Mouse (Mus musculus) cerebellum, adult 2 months (tissue): ENCODE data around the gene Loxl3. TPM values are rescaled to one million over a fixed set of nuclear protein-coding genes. Genes with fewer than 3 reads are reported as not detected.

ENCODE experiments used
- DNase-seq, 2 experiments: peaks; one replicate each; pipeline ENCODE4 v3.0.0; 2021
- H3K27ac ChIP-seq: fragments of 200-500 bp; 2 replicates; pipeline ENCODE4 v1.5.1; 2012; ENCODE audit warnings: low read length, control low read depth, inconsistent platforms; ENCODE audit not compliant: insufficient read depth
- H3K27me3 ChIP-seq: fragments of 200-500 bp; 2 replicates; pipeline ENCODE4 v1.6.1; 2012; ENCODE audit warnings: inconsistent platforms, mild to moderate bottlenecking, low read length, moderate library complexity; ENCODE audit not compliant: control insufficient read depth, insufficient read depth
- H3K4me1 ChIP-seq: fragments of 200-500 bp; 2 replicates; pipeline ENCODE4 v1.6.1; 2011; ENCODE audit warnings: low read length; ENCODE audit not compliant: control insufficient read depth, insufficient read depth
- H3K4me3 ChIP-seq: fragments of 200-500 bp; replicated peaks from 2 replicates; pipeline ENCODE3; 2011; ENCODE audit warnings: mild to moderate bottlenecking, low read depth, low read length, control low read depth; ENCODE audit not compliant: insufficient read depth
- CTCF ChIP-seq: fragments of 200-500 bp; IDR thresholded peaks from 2 replicates; pipeline ENCODE4 v1.5.1; 2011; ENCODE audit warnings: low read depth, mild to moderate bottlenecking, control low read depth, low read length, moderate library complexity, borderline replicate concordance; ENCODE audit not compliant: insufficient read depth
- POLR2A ChIP-seq: fragments of 200-500 bp; IDR thresholded peaks from 2 replicates; pipeline ENCODE4 v1.6.1; 2011; ENCODE audit warnings: low read length, control low read depth, borderline replicate concordance; ENCODE audit not compliant: insufficient read depth
- WGBS: fragments of 180-500 bp; shearing (Covaris S2); methylation state at CpG from one replicate; pipeline ENCODE4 v1.1.7; 2018; 5-methylcytosine and 5-hydroxymethylcytosine counted together
- polyA plus RNA-seq: library from polyadenylated mRNA; depleted of rRNA; stranded (reverse); fragments of >200 nt; gene quantifications from 2 replicates; pipeline ENCODE4 v1.2.3, GENCODE M21; 2012; rRNA removed

The Loxl3 gene
- polyA plus RNA-seq, 1 experiment = 3.8 TPM

- 42% methylated on average over 6 of the region's 6 CpGs for WGBS
- H3K27ac ChIP-seq = no peak overlapping the region
- no peak for DNase-seq
- no peak overlapping the region for H3K4me3 ChIP-seq
- TF ChIP-seq POLR2A (no peak), CTCF (no peak)
- H3K4me1 ChIP-seq = no peaks in the 10 kb centered on the region
- no peaks in the 10 kb centered on the region for H3K27me3 ChIP-seq
Measured at GRCm38 (mm10) chr6:83095968-83096367, 62.0 kb downstream of the Loxl3 start.

GRCm38 (mm10) chr6:83098411-83098810 is 64.4 kb downstream of the Loxl3 start:
- WGBS = 75% methylated on average over 2 of the region's 2 CpGs
- no peak for TF ChIP-seq POLR2A
- TF ChIP-seq CTCF = no peak

DNA sequence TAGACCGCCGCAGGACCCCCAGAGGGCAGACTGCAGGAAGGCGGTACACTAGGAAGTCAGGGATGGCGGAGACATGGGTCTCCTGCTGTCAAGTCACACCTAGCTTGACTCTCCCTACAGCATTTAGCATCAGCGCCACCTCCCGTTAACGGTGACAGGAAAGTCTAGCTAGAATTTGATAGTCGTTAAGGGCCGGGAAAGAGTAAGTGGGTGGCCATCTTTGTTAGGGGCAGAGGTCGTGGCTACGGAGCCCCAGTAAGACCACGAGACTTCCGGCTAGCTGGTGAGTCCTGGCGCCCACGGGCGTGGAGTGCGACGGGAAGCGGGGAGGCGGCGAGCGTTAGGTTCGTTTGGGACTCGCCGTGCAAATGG is 67.3 kb downstream of the Loxl3 start, which contains the start of the genes Ccdc142 and Gm42688:
TSS of gene Ccdc142 (plus strand) at position 286 of the 372 bp plus-strand sequence.
TSS of gene Gm42688 (plus strand) at position 302 of the 372 bp plus-strand sequence.
- under 1% methylated on average over 25 of the region's 25 CpGs for WGBS
- Histone ChIP-seq H3K4me1 (peaks cover 14% of the 10 kb centered on the region), H3K4me3 (peak within 1 kb of the TSS; percentile 78), H3K27me3 (no peaks in the 10 kb centered on the region), H3K27ac (peak within 1 kb of the TSS; percentile 63)
- TF ChIP-seq POLR2A (peak; percentile 77), CTCF (peak; percentile 62)
- DNase-seq = peak; percentile 92 to 94

More at GRCm38 (mm10) chr6:83098411-83098810, 64.4 kb downstream of the Loxl3 start:
- no peaks in the 10 kb centered on the region for H3K27me3 ChIP-seq
- H3K27ac ChIP-seq = no peak overlapping the region
- no peak overlapping the region for H3K4me3 ChIP-seq
- peaks cover 11% of the 10 kb centered on the region for H3K4me1 ChIP-seq
- DNase-seq = no peak

- TF ChIP-seq CTCF = no peak; the same call in 1 of the 2 replicates
- 0 out of 2 replicates have a peak, but pooled peaks have one; percentile 9 for TF ChIP-seq POLR2A
- Histone ChIP-seq H3K4me3 (peak overlapping the region; percentile 78), H3K4me1 (peaks cover 14% of the 10 kb centered on the region), H3K27ac (peak overlapping the region; percentile 63), H3K27me3 (no peaks in the 10 kb centered on the region)
- under 1% methylated on average over 74 of the region's 74 CpGs for WGBS
- DNase-seq = peak; percentile 58 to 60
Measured at GRCm38 (mm10) chr6:83101688-83102556, 67.9 kb downstream of the Loxl3 start.

Other genes with a start within 250 kb of the Loxl3 start
- 44.7 and 52.5 TPM in 2 replicates for gene Sema4f, start 94.4 kb upstream of the Loxl3 start, polyA plus RNA-seq
- 0.11 and 0.21 TPM in 2 replicates for gene M1ap, start 87.3 kb upstream of the Loxl3 start, polyA plus RNA-seq
- gene Dok1, start 702 bp upstream of the Loxl3 start, polyA plus RNA-seq = 1.7 and 2.1 TPM in 2 replicates
- gene Aup1, start 20.3 kb downstream of the Loxl3 start, polyA plus RNA-seq = 271 and 276 TPM in 2 replicates
- gene Htra2, start 21.1 kb downstream of the Loxl3 start, polyA plus RNA-seq = 57.6 and 58.2 TPM in 2 replicates
- gene Dqx1, start 23.7 kb downstream of the Loxl3 start, polyA plus RNA-seq = 0.92 and 0.93 TPM in 2 replicates
- gene Tlx2, start 36.1 kb downstream of the Loxl3 start, polyA plus RNA-seq = not detected in 2 replicates
- 57.5 and 61.6 TPM in 2 replicates for gene Pcgf1, start 43.7 kb downstream of the Loxl3 start, polyA plus RNA-seq
- gene Lbx2, start 52.2 kb downstream of the Loxl3 start, polyA plus RNA-seq = 0.28 TPM in 1 of 2 replicates, not detected in the other
- 9.1 and 12.4 TPM in 2 replicates for gene Ccdc142, start 67.4 kb downstream of the Loxl3 start, polyA plus RNA-seq
- gene Gm42688, start 67.4 kb downstream of the Loxl3 start, polyA plus RNA-seq = 9.9 TPM in 2 replicates
- gene Mrpl53, start 74.9 kb downstream of the Loxl3 start, polyA plus RNA-seq = 109 and 114 TPM in 2 replicates
- 31.7 and 33.5 TPM in 2 replicates for gene Mogs, start 81.3 kb downstream of the Loxl3 start, polyA plus RNA-seq
- gene Wbp1, start 87.4 kb downstream of the Loxl3 start, polyA plus RNA-seq = 88.2 and 93.1 TPM in 2 replicates
- 25.1 and 25.3 TPM in 2 replicates for gene Ino80b, start 91.3 kb downstream of the Loxl3 start, polyA plus RNA-seq
- gene Rtkn, start 101.3 kb downstream of the Loxl3 start, polyA plus RNA-seq = 88.8 and 97.2 TPM in 2 replicates
- 22.7 and 29.1 TPM in 2 replicates for gene Wdr54, start 122.2 kb downstream of the Loxl3 start, polyA plus RNA-seq
- 6.6 and 8.1 TPM in 2 replicates for gene 1700003E16Rik, start 122.2 kb downstream of the Loxl3 start, polyA plus RNA-seq
- 394 and 406 TPM in 2 replicates for gene Dctn1, start 131.7 kb downstream of the Loxl3 start, polyA plus RNA-seq
- gene Slc4a5, start 185.7 kb downstream of the Loxl3 start, polyA plus RNA-seq = 2.8 and 5.8 TPM in 2 replicates